Mouse (Mus musculus) right cerebral cortex, adult 18-20 months (tissue): ENCODE data around the gene Tln2.

ENCODE experiments used
- DNase-seq: peaks from one replicate; pipeline ENCODE4 v3.0.0; 2022; ENCODE audit warnings: mixed read lengths

Gene Tln2

GRCm38 (mm10) chr9:67191488-67192331 lies 367.8 kb downstream of the Tln2 start:
- DNase-seq, result no peak

- DNase-seq, result peak; percentile 42
Observed at GRCm38 (mm10) chr9:67187686-67188085, 371.8 kb downstream of the Tln2 start.

- no peak for DNase-seq
Observed at GRCm38 (mm10) chr9:67187182-67187581, 372.3 kb downstream of the Tln2 start.

- no peak for DNase-seq
Observed at GRCm38 (mm10) chr9:67184556-67184955, 374.9 kb downstream of the Tln2 start.

- no peak for DNase-seq
Observed at GRCm38 (mm10) chr9:67183520-67183919, 376.0 kb downstream of the Tln2 start.

GRCm38 (mm10) chr9:67182006-67182405 lies 377.5 kb downstream of the Tln2 start:
- no peak for DNase-seq

GRCm38 (mm10) chr9:67178709-67179108 lies 380.8 kb downstream of the Tln2 start:
- no peak for DNase-seq

GRCm38 (mm10) chr9:67178203-67178602 lies 381.3 kb downstream of the Tln2 start:
- DNase-seq, result no peak

GRCm38 (mm10) chr9:67176073-67176472 lies 383.4 kb downstream of the Tln2 start:
- no peak for DNase-seq

- no peak for DNase-seq
Observed at GRCm38 (mm10) chr9:67173816-67174215, 385.7 kb downstream of the Tln2 start.

GRCm38 (mm10) chr9:67173154-67173553 lies 386.3 kb downstream of the Tln2 start:
- no peak for DNase-seq

- DNase-seq, result no peak
Observed at GRCm38 (mm10) chr9:67171409-67171808, 388.1 kb downstream of the Tln2 start.

GRCm38 (mm10) chr9:67170759-67171158 lies 388.7 kb downstream of the Tln2 start:
- no peak for DNase-seq

GRCm38 (mm10) chr9:67170047-67170446 lies 389.5 kb downstream of the Tln2 start:
- no peak for DNase-seq
